ENCODE assay signal across 21 mouse cellular contexts in the genomic region with DNA sequence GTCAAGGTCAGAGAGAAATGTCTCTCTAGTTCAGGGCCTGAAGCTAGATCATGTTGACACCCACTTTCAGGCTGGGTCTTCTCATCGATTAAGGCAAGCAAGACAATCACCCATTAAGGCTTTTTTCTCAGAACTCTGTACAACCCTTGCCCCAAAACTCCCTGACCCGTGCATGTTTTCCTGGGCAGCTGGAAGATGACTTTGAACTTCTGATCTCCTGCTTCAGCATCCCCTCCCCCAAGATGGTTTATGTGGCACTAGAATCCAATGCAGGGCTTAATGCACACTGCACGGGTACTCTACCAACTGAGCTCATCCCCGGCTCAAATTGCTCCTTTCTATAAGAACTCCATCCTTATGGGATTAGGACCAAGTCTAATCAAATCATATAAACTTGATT. TPM values are rescaled to one million over a fixed set of nuclear protein-coding genes. Genes with fewer than 3 reads are reported as not detected.
DNase-seq lines count a peak whose midpoint lies in the region; TF ChIP-seq lines count a peak whose summit lies in the region.
"Had no signal": no experiment of that assay in that cellular context is flagged by ENCODE, and none has a peak within 500 bp of the region (broad histone marks: within the 10 kb centered on the region; RNA-seq: fewer than 3 reads in every experiment).

No protein-coding gene starts in this region.

- peak overlapping the region; percentile 61; the same call in 1 of the 2 replicates for H3K27ac ChIP-seq in embryonic fibroblast, embryonic 13.5 days (ENCODE audit: insufficient read depth, low read length)
- H3K27ac ChIP-seq: embryonic facial prominence, embryonic 13.5 days; embryonic facial prominence, embryonic 15.5 days; forebrain, embryonic 13.5 days; forebrain, embryonic 15.5 days had no signal

- no peak overlapping the region for H3K4me3 ChIP-seq in embryonic fibroblast, embryonic 13.5 days (ENCODE audit: insufficient read depth, low read length)
- H3K4me3 ChIP-seq: embryonic facial prominence, embryonic 13.5 days; embryonic facial prominence, embryonic 15.5 days; forebrain, embryonic 13.5 days; forebrain, embryonic 15.5 days had no signal

- peak; percentile 79 for DNase-seq in heart, adult 11 months
- DNase-seq in heart, adult 18-20 months = no peak
- peak; percentile 56 for DNase-seq in kidney, adult 9 months
- no peak for DNase-seq in kidney, postnatal 25 days
- DNase-seq: adrenal gland, adult 8-10 months; adrenal gland, postnatal 14 days; adrenal gland, postnatal 36 days; B cell, adult 2 months; cerebellum, adult 11-12 months; cerebellum, adult 8-10 months; cerebellum, adult 9-11 months; cerebellum, postnatal 14 days; cerebellum, postnatal 36 days; embryo, embryonic 11 days; forebrain, postnatal 0 days had no signal

- peaks cover 11% of the 10 kb centered on the region for H3K4me1 ChIP-seq in embryonic fibroblast, embryonic 13.5 days (ENCODE audit: control insufficient read depth, insufficient read depth, low read length)

- no peak for TF ChIP-seq CTCF in embryonic fibroblast, embryonic 13.5 days (IDR thresholded peaks at IDR 0.05; ENCODE audit: borderline replicate concordance, insufficient read depth, low read length)

- TF ChIP-seq POLR2A in embryonic fibroblast, embryonic 13.5 days (IDR thresholded peaks at IDR 0.05; ENCODE audit: low read depth, low read length) = no peak

RNA-seq across cellular contexts. Expression of a gene that starts 35.3 kb away (rescaled TPM):
- 10 to 100 TPM; 16.1 to 21.0 TPM for total RNA-seq in heart, adult 18-20 months (2021)
- 30.2 and 34.0 TPM in 2 replicates for polyA plus RNA-seq in embryonic fibroblast, embryonic 13.5 days (2011; ENCODE audit: insufficient read length, low read depth, missing spikeins)
- polyA plus RNA-seq: G1E had no signal

Comparison
In these comparisons a context has a peak if more than half of its experiments do, and no peak if none do; other contexts are left out.
1. DNase-seq: peak in heart, adult 11 months (single experiment) and kidney, adult 9 months (single experiment); none in heart, adult 18-20 months (0 of 2) and kidney, postnatal 25 days (0 of 2).